Mouse (Mus musculus) left cerebral cortex, postnatal 14 days (tissue): ENCODE measurements at regions not wholly inside any gene's neighbourhood (a gene's known extent, or its start where the extent isn't known, plus 50 kb on each side); places are given as distances from the start of the nearest gene placed in this dataset.

Experiments used
- DNase-seq, 2 experiments: peaks; one replicate each; pipeline ENCODE4 v3.0.0; 2021 to 2022; ENCODE audit warnings: low spot score in 2 of 2, mixed read lengths in 1 of 2
- intact Hi-C: fragments of 180-260 bp; cut with DNase I; formaldehyde crosslinking; loops from one replicate; pipeline ENCODE4 v1.15.1; 2025

DNA sequence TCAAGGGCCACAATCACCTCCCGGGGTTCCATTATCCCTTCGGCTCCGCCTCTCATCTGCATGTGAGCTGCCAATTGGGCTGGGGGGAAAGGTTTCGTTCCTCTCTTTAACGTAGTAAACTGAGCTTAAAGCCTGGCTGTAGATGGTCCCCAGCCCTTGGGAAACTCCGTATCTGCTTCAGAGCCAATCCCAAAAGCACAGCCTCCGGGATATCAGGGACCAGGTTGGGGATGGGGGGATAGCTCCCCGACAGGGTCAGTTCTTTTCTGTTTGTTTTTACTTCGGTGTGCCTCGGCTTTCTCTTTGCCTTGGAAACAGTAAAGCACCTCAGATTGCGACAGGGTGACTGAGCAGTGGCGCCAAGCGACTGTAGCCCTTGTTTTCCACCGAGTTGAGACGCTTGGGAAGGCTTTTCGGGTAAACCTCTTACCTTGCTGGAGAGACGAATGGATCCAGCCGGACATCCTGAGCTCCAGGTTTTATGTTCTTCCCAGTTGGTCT lies 64.5 kb downstream of the Tfap2c start:
- intact Hi-C loops, result no loop called here
- no peak for DNase-seq

DNA sequence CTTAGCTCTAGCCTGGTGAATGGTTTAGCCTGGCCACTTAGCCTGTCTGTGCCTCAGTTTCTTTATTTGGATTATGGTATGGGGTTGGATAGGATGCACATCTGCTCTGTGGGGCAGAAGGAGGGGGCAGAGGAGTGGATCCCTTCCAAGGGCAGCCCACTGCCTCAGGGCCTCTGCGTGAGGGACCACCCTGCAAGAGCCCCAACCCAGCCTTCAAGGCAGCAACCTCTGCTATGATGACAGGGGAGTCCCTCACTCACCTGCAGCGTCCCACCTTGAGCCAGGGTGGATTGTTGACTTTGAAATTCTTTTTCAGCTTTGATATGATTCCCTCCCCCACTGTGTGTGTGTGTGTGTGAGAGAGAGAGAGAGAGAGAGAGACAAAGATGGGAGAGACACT lies 65.8 kb downstream of the Tfap2c start:
- DNase-seq, result no peak

DNA sequence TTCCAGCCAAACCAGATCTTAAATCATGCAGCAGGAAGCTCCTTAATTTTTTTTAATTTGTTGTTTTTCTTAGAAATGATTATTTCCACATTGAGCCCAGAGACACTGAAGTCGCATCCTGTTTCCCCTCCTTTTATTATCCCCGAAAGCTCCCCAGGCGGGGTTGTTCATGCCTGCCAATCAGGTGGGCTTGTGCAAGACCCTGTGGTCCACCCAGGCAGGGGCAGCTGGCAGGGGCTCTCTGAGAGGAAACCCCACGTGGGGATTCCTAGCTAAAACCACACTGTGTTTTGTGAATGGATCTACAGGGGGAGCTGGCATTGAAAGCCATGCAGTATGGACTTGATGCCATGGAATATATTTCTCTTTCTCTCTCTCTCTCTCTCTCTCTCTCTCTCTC lies 66.2 kb downstream of the Tfap2c start:
- intact Hi-C loops, result no loop called here

More for the DNA sequence above, 65.8 kb downstream of the Tfap2c start:
- intact Hi-C loops, result no loop called here

GRCm38 (mm10) chr2:172619168-172619567 lies 69.8 kb downstream of the Tfap2c start:
- intact Hi-C loops, result no loop called here
- no peak for DNase-seq

More for the DNA sequence above, 66.2 kb downstream of the Tfap2c start:
- DNase-seq, result no peak

DNA sequence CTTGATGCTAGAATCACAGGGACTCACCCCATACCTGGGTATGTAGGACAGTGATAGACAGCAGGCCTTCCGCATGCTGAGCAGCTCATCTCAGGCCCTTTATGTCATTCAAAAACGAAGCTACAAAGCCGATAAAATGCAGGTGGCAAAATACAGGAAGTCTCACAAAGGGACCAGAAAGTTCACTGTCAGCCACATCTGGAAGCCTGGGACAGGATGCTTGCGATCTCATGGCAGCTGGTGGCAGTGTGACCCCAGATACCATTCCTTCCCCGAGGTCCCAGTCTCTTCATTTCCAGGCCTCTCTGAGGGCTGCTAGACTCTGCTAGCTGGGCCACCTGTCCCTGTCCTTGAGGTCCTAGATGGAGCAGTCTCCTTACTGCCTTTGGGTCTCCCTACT lies 70.6 kb downstream of the Tfap2c start:
- intact Hi-C loops, result no loop called here
- DNase-seq, result no peak

- no peak for DNase-seq
- intact Hi-C loops, result no loop called here
Observed at GRCm38 (mm10) chr2:172623707-172624106, 74.3 kb downstream of the Tfap2c start.

DNA sequence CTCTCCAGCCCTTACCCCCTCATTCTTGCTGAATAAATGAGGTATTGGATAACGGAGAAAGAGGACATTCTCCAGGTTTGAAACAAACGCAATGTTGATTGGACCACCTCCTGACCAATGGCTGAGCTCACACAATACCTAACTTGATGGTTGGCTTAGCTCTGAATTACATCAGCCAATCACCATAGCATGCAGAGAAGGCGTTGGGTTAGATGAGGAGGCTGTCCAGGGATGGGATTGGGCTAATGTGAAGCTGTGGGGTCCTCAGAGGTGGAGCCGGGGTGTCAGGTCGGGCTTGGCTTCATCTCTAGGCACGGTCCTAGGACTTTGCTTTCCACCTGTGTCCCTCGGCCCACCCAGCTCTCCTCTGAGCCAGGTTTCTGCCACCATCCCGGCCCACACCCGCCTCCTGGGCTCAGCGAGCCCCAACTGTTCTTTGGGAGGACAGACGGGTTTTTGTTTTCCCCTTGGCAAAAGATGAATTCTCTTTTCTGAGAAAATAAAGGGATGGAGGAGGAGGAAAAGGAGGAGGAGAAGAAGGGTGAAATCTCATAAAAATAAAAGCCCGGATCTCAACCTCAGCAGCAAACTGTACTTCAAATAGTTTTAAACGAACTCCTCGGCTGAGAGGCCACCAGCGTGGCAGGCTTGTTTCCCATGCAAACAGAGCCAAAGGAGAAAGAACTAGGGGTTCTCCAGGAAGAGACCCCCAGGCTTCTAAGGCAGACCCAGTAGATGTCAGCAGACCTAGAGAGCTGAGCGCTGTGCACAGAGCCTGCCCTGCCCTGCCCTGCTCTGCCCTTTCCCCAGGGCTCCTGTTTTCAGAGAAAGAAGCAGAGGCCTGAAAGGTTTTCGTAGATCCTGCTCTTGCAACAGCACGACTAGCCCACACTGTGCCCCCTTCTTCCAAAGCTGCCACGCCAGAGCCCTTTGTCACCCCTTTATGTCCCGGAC lies 78.2 kb downstream of the Tfap2c start:
- DNase-seq, result no peak
- intact Hi-C loops, result no loop called here

- DNase-seq, result no peak
- intact Hi-C loops, result no loop called here
Observed at GRCm38 (mm10) chr2:172630333-172630732, 80.9 kb downstream of the Tfap2c start.

GRCm38 (mm10) chr2:172642616-172643015 lies 93.2 kb downstream of the Tfap2c start:
- intact Hi-C loops, result no loop called here
- DNase-seq, result peak in 1 of 2 experiments; percentile 30

GRCm38 (mm10) chr2:172643860-172644259 lies 94.5 kb downstream of the Tfap2c start:
- no peak for DNase-seq
- intact Hi-C loops, result no loop called here

GRCm38 (mm10) chr2:172644451-172644850 lies 95.1 kb downstream of the Tfap2c start:
- DNase-seq, result no peak
- intact Hi-C loops, result no loop called here

- intact Hi-C loops, result no loop called here
- no peak for DNase-seq
Observed at GRCm38 (mm10) chr2:172648072-172648471, 98.7 kb downstream of the Tfap2c start.

- intact Hi-C loops, result no loop called here
- no peak for DNase-seq
Observed at GRCm38 (mm10) chr2:172660479-172660878, 111.1 kb downstream of the Tfap2c start.

- no peak for DNase-seq
- intact Hi-C loops, result no loop called here
Observed at GRCm38 (mm10) chr2:172660916-172661315, 111.5 kb downstream of the Tfap2c start.

- DNase-seq, result no peak
- intact Hi-C loops, result no loop called here
Observed at GRCm38 (mm10) chr2:172661418-172661980, 112.1 kb downstream of the Tfap2c start.

DNA sequence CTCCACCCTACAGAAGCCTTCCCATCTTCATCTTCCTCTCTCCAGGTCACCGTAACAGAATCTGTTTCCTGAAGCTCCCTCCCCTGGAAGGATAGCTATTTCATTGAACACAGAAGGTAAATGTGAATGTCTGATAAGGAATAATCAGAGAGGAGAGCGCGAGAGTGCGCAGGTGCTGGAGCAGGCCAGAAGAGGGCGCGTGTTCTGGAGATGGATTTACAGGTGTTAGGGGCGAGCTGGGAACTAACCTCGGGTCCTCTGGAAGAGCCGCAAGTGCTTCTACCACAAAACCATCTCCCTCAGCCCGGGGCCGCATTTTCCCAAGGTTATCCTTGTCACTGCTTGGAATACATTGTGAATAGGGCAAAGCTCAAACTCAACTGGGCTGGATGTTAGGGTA lies 112.8 kb downstream of the Tfap2c start:
- intact Hi-C loops, result no loop called here
- DNase-seq, result no peak

- intact Hi-C loops, result no loop called here
- DNase-seq, result no peak
Observed at GRCm38 (mm10) chr2:172663681-172664080, 114.3 kb downstream of the Tfap2c start.

DNA sequence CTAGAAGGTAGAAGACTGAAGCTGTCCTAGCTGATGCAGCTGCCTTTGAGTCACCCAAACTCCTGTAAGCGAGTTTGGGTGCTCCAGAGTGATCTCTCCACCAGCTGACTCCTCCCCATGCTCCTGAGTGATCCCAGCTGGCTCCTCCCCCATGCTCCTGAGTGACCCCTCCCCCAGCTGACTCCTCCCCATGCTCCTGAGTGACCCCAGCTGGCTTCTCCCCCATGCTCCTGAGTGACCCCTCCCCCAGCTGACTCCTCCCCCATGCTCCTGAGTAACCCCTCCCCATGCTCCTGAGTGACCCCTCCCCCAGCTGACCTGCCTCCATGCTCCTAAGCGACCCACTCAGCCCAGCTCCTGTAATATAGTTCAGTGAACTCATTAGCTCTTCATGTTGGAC lies 123.7 kb downstream of the Tfap2c start:
- no peak for DNase-seq
- intact Hi-C loops, result no loop called here

- intact Hi-C loops, result no loop called here
- no peak for DNase-seq
Observed at GRCm38 (mm10) chr2:172674641-172675040, 125.2 kb downstream of the Tfap2c start.

DNA sequence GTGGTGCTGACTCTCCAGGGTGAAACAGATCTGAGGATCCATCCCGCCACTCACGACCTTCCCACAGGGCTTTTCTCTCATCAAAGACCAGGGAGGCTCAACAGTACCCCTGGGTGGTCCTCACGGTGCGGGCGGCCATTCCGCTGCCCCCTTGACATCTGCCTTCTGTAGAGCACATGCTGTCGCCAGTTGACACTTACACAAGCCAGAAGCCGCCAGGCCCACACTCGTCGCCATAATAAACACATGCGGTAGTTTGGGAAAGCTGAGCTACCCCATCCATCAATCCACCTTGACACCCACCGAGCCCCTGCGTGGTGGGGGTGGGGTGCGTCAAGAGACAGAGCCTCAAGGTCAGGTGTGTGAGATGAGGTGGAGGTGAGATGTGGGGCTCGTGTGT lies 125.7 kb downstream of the Tfap2c start:
- DNase-seq, result no peak
- intact Hi-C loops, result no loop called here

DNA sequence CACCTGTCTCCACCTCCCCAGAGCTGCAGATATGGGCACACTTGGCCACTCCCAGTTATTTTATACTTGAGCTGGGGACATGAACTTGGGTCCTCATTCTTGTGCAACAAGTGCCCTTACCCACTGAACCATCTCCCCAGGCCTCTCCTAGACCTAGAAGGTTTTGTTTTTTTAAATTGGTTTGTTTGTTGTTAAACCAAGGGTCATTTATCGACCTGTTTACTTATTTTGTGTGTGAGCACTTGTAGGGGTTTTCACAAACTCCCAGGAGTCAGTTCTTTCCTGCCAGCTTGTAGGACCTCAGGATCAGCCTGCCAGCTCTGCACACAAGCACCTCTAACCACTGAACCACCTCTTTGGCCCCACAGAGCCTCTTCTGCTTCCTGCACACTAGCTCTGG lies 140.8 kb downstream of the Tfap2c start:
- no peak for DNase-seq
- intact Hi-C loops, result no loop called here
